Mouse (Mus musculus): Measurements from ENCODE around the gene D17H6S53E.

Gene D17H6S53E

GRCm38 (mm10) chr17:35162121-35162520, 35.9 kb downstream of the D17H6S53E start:
- DNase-seq (ENCODE audit: low spot score), result no peak

GRCm38 (mm10) chr17:35162730-35163129, 36.6 kb downstream of the D17H6S53E start:
- DNase-seq (ENCODE audit: low spot score), result no peak

- no peak for DNase-seq (ENCODE audit: low spot score)
These were observed 37.3 kb downstream of the D17H6S53E start for GRCm38 (mm10) chr17:35163326-35164081.

- DNase-seq (ENCODE audit: low spot score), result no peak
These were observed 38.0 kb downstream of the D17H6S53E start for GRCm38 (mm10) chr17:35164218-35164567.

- peak; percentile 97 for DNase-seq (ENCODE audit: low spot score)
These were observed 38.6 kb downstream of the D17H6S53E start, which contains the start of gene Prrc2a for GRCm38 (mm10) chr17:35164568-35165450. TSS of gene Prrc2a (minus strand) at chr17:35164897.

- DNase-seq (ENCODE audit: low spot score), result no peak
These were observed 39.4 kb downstream of the D17H6S53E start for GRCm38 (mm10) chr17:35165451-35166155.

- peak; percentile 79 for DNase-seq (ENCODE audit: low spot score)
These were observed 40.3 kb downstream of the D17H6S53E start for GRCm38 (mm10) chr17:35166352-35167035.

GRCm38 (mm10) chr17:35167794-35168193, 41.6 kb downstream of the D17H6S53E start:
- DNase-seq (ENCODE audit: low spot score), result no peak

- DNase-seq (ENCODE audit: low spot score), result peak; percentile 54
These were observed 42.5 kb downstream of the D17H6S53E start for GRCm38 (mm10) chr17:35168541-35169207.

GRCm38 (mm10) chr17:35172445-35173234, 46.5 kb downstream of the D17H6S53E start:
- peak; percentile 66 for DNase-seq (ENCODE audit: low spot score)

GRCm38 (mm10) chr17:35173329-35173728, 47.2 kb downstream of the D17H6S53E start:
- peak; percentile 47 for DNase-seq (ENCODE audit: low spot score)

GRCm38 (mm10) chr17:35174201-35174977, 48.2 kb downstream of the D17H6S53E start:
- no peak for DNase-seq (ENCODE audit: low spot score)

GRCm38 (mm10) chr17:35175382-35175781, 49.2 kb downstream of the D17H6S53E start:
- DNase-seq (ENCODE audit: low spot score), result no peak

- DNase-seq (ENCODE audit: low spot score), result no peak
These were observed 49.8 kb downstream of the D17H6S53E start, which contains the start of gene Aif1 for GRCm38 (mm10) chr17:35175968-35176367. TSS of gene Aif1 (minus strand) at chr17:35176068.

Measured in T-cell, adult 2 months (primary cell).